Mouse (Mus musculus): ENCODE results near the gene Usp15. TPM values are rescaled to one million over a fixed set of nuclear protein-coding genes. Genes with fewer than 3 reads are reported as not detected.

Usp15 gene
- polyA plus RNA-seq, 1 experiment from 2014 or later: 70.8 TPM

DNA sequence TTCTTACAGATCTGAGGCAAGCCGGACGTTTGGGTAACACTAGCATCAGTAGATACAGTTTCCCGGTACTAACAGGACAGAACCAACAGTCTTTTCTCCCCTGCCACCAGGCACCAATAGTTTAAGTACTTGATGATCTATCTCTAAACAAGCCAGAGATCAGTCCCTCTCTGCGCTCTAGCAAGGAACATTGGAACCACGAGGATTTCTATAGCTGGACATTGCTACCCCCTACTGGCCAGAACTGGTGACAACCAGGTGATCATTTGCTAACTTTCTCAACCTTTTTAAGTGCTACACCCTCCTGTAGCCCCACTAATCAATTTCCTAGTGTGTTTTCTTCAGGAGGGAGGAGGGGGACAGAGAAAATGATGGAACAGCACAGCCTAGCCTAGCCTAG is 105.1 kb downstream of the Usp15 start:
- Histone ChIP-seq H3K36me3 (no peaks in the 10 kb centered on the region), H3K9me3 (replicated peaks) (no peaks in the 10 kb centered on the region), H3K9ac (no peak overlapping the region), H3K4me3 (no peak overlapping the region), H3K4me1 (no peaks in the 10 kb centered on the region), H3K4me2 (replicated peaks) (no peak overlapping the region), H3K27ac (no peak overlapping the region), H3K27me3 (no peaks in the 10 kb centered on the region)
- 30% methylated on average over 5 of the region's 5 CpGs for WGBS
- ATAC-seq (ENCODE audit: low FRiP score): peak; percentile 48; the same call in 1 of the 2 replicates

DNA sequence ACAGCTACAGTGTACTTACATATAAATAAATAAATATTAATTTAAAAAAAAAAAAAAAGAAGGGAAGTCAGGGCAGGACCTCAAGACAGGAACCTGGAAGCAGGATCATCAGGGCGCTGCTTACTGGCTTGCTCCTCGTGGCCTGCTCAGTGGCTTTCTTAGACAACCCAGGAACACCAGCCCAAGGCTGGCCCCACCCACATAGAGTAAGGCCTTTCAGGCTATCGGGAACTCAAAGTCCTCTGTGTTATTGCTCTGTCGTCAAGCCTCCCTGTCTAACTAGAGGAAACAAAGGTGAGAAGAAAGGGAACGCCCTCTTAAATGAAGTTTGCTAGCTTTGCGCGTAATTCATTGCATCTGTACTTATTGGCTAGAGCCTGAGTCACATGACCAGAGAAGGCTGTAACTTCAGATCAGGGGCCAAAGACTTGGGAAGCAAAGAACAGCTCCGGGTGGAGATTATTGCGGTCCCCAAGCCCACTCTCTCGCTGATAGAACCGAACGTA is 107.3 kb downstream of the Usp15 start:
- 80% methylated on average over 12 of the region's 12 CpGs for WGBS
- Histone ChIP-seq H3K4me2 (replicated peaks) (no peak overlapping the region), H3K4me1 (no peaks in the 10 kb centered on the region), H3K27ac (no peak overlapping the region), H3K4me3 (no peak overlapping the region), H3K27me3 (no peaks in the 10 kb centered on the region), H3K9ac (no peak overlapping the region), H3K9me3 (replicated peaks) (no peaks in the 10 kb centered on the region), H3K36me3 (no peaks in the 10 kb centered on the region)
- ATAC-seq (ENCODE audit: low FRiP score): no peak

- no peaks in the 10 kb centered on the region for H3K4me1 ChIP-seq
- no peaks in the 10 kb centered on the region for H3K27me3 ChIP-seq
- no peak overlapping the region for H3K9ac ChIP-seq
- no peak overlapping the region for H3K27ac ChIP-seq
- H3K4me3 ChIP-seq: no peak overlapping the region
- no peak for ATAC-seq (ENCODE audit: low FRiP score)
- 76% methylated on average over 2 of the region's 2 CpGs for WGBS
- no peaks in the 10 kb centered on the region for H3K36me3 ChIP-seq
- no peak overlapping the region for H3K4me2 ChIP-seq (replicated peaks)
- no peaks in the 10 kb centered on the region for H3K9me3 ChIP-seq (replicated peaks)
Observed at GRCm38 (mm10) chr10:123086847-123087246, 109.9 kb downstream of the Usp15 start.

GRCm38 (mm10) chr10:123084900-123085641 is 111.7 kb downstream of the Usp15 start:
- H3K27ac ChIP-seq: no peak overlapping the region
- 70% methylated on average over 10 of the region's 10 CpGs for WGBS
- H3K4me1 ChIP-seq: no peaks in the 10 kb centered on the region
- peaks cover 2% of the 10 kb centered on the region; the same call in 1 of the 2 replicates for H3K27me3 ChIP-seq
- H3K36me3 ChIP-seq: no peaks in the 10 kb centered on the region
- H3K9ac ChIP-seq: no peak overlapping the region
- no peaks in the 10 kb centered on the region for H3K9me3 ChIP-seq (replicated peaks)
- no peak overlapping the region for H3K4me3 ChIP-seq
- ATAC-seq (ENCODE audit: low FRiP score): no peak
- no peak overlapping the region for H3K4me2 ChIP-seq (replicated peaks)

- 76% methylated on average over 9 of the region's 9 CpGs for WGBS
- H3K27me3 ChIP-seq: peaks cover 5% of the 10 kb centered on the region; the same call in 1 of the 2 replicates
- no peak overlapping the region for H3K27ac ChIP-seq
- no peaks in the 10 kb centered on the region for H3K36me3 ChIP-seq
- H3K4me3 ChIP-seq: no peak overlapping the region
- ATAC-seq (ENCODE audit: low FRiP score): no peak
- H3K9ac ChIP-seq: no peak overlapping the region
- H3K4me2 ChIP-seq (replicated peaks): no peak overlapping the region
- H3K9me3 ChIP-seq (replicated peaks): no peaks in the 10 kb centered on the region
- no peaks in the 10 kb centered on the region for H3K4me1 ChIP-seq
Observed at GRCm38 (mm10) chr10:123084307-123084706, 112.5 kb downstream of the Usp15 start.

- no peaks in the 10 kb centered on the region for H3K9me3 ChIP-seq (replicated peaks)
- peaks cover 12% of the 10 kb centered on the region for H3K4me1 ChIP-seq
- H3K9ac ChIP-seq: peak within 1 kb of the TSS; percentile 95
- peaks cover 5% of the 10 kb centered on the region; the same call in 1 of the 2 replicates for H3K27me3 ChIP-seq
- peak within 1 kb of the TSS; percentile 96 for H3K4me3 ChIP-seq
- H3K27ac ChIP-seq: peak within 1 kb of the TSS; percentile 81
- H3K4me2 ChIP-seq (replicated peaks): peak within 1 kb of the TSS; percentile 81
- peak; percentile 99 for ATAC-seq (ENCODE audit: low FRiP score)
- H3K36me3 ChIP-seq: peaks cover 6% of the 10 kb centered on the region; the same call in 1 of the 2 replicates
- under 1% methylated on average over 58 of the region's 58 CpGs for WGBS
Observed at GRCm38 (mm10) chr10:123076245-123077023, 120.4 kb downstream of the Usp15 start, which contains the start of gene Mon2. TSS of gene Mon2 (minus strand) at chr10:123076505.

- H3K27me3 ChIP-seq: peaks cover 5% of the 10 kb centered on the region; the same call in 1 of the 2 replicates
- H3K36me3 ChIP-seq: peaks cover 7% of the 10 kb centered on the region; the same call in 1 of the 2 replicates
- peak overlapping the region; percentile 81 for H3K4me2 ChIP-seq (replicated peaks)
- no peaks in the 10 kb centered on the region for H3K9me3 ChIP-seq (replicated peaks)
- H3K4me3 ChIP-seq: peak overlapping the region; percentile 96
- under 1% methylated on average over 40 of the region's 48 CpGs for WGBS
- peaks cover 12% of the 10 kb centered on the region for H3K4me1 ChIP-seq
- peak overlapping the region; percentile 81 for H3K27ac ChIP-seq
- H3K9ac ChIP-seq: peak overlapping the region; percentile 95
- peak; percentile 73 for ATAC-seq (ENCODE audit: low FRiP score)
Observed at GRCm38 (mm10) chr10:123075751-123076242, 121.0 kb downstream of the Usp15 start.

- Histone ChIP-seq H3K9me3 (replicated peaks) (no peaks in the 10 kb centered on the region; the same call in 1 of the 2 replicates), H3K4me1 (peaks cover 11% of the 10 kb centered on the region), H3K27me3 (no peaks in the 10 kb centered on the region), H3K27ac (no peak overlapping the region), H3K4me2 (replicated peaks) (no peak overlapping the region), H3K4me3 (no peak overlapping the region), H3K36me3 (peaks cover 18% of the 10 kb centered on the region), H3K9ac (no peak overlapping the region)
- WGBS: 89% methylated on average over 2 of the region's 2 CpGs
- no peak for ATAC-seq (ENCODE audit: low FRiP score)
Observed at GRCm38 (mm10) chr10:123071997-123072396, 124.8 kb downstream of the Usp15 start.

DNA sequence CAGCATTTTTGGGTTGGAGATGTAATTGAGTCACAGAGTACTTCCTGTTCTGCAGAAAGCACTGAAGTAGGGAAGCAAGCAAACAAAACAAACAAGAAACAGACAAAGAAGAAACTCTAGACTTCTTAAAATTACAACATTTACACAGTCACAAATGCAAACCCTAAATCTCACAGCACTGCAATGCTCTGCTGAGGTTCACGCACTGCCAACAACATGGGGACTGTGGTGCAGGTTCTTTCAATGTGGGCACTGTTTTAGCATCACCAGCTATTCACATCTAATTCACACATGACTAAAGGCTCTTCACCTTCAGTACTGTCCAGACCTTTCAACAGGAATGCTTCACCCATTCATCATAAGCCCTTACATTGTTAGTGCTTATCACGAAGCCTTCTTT is 133.8 kb downstream of the Usp15 start:
- Histone ChIP-seq H3K27ac (no peak overlapping the region), H3K27me3 (no peaks in the 10 kb centered on the region), H3K4me1 (no peaks in the 10 kb centered on the region), H3K36me3 (0 out of 2 replicates have a peak, but pooled peaks cover 4% of the 10 kb centered on the region), H3K4me3 (no peak overlapping the region), H3K4me2 (replicated peaks) (no peak overlapping the region), H3K9ac (no peak overlapping the region), H3K9me3 (replicated peaks) (no peaks in the 10 kb centered on the region)
- no peak for ATAC-seq (ENCODE audit: low FRiP score)
- 96% methylated on average over 2 of the region's 2 CpGs for WGBS

GRCm38 (mm10) chr10:123060831-123061230 is 136.0 kb downstream of the Usp15 start:
- H3K27me3 ChIP-seq: no peaks in the 10 kb centered on the region
- no peak overlapping the region for H3K27ac ChIP-seq
- H3K9ac ChIP-seq: no peak overlapping the region
- ATAC-seq (ENCODE audit: low FRiP score): no peak
- no peak overlapping the region for H3K4me2 ChIP-seq (replicated peaks)
- H3K4me1 ChIP-seq: no peaks in the 10 kb centered on the region
- WGBS: 93% methylated on average over 6 of the region's 6 CpGs
- no peaks in the 10 kb centered on the region for H3K9me3 ChIP-seq (replicated peaks)
- 0 out of 2 replicates have a peak, but pooled peaks cover 4% of the 10 kb centered on the region for H3K36me3 ChIP-seq
- no peak overlapping the region for H3K4me3 ChIP-seq

DNA sequence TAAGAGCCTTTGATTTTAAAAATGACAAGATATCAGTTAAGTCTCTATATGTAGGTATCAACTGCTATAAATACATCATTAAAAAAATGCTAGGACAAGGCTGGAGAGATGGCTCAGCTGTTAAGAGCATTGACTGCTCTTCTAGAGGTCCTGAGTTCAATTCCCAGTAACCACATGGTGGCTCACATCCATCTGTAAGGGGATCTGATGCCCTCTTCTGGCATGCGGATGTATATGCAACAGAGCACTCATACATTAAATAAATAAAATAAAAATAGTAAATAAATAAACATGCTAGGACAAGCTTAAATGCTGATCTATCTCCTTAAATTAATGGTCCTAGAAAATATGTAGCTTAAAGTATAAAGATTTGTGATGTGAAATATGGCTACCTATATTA is 139.7 kb downstream of the Usp15 start:
- Histone ChIP-seq H3K4me3 (no peak overlapping the region), H3K9me3 (replicated peaks) (no peaks in the 10 kb centered on the region), H3K4me1 (no peaks in the 10 kb centered on the region), H3K27me3 (no peaks in the 10 kb centered on the region), H3K9ac (no peak overlapping the region), H3K27ac (no peak overlapping the region), H3K4me2 (replicated peaks) (no peak overlapping the region), H3K36me3 (0 out of 2 replicates have a peak, but pooled peaks cover 4% of the 10 kb centered on the region)
- WGBS: 91% methylated on average over 1 of the region's 1 CpGs
- ATAC-seq (ENCODE audit: low FRiP score): no peak

GRCm38 (mm10) chr10:123056463-123056862 is 140.3 kb downstream of the Usp15 start:
- Histone ChIP-seq H3K9ac (no peak overlapping the region), H3K4me1 (no peaks in the 10 kb centered on the region), H3K4me3 (no peak overlapping the region), H3K27me3 (no peaks in the 10 kb centered on the region), H3K4me2 (replicated peaks) (no peak overlapping the region), H3K27ac (no peak overlapping the region), H3K9me3 (replicated peaks) (no peaks in the 10 kb centered on the region), H3K36me3 (0 out of 2 replicates have a peak, but pooled peaks cover 4% of the 10 kb centered on the region)
- WGBS: 81% methylated on average over 10 of the region's 10 CpGs
- ATAC-seq (ENCODE audit: low FRiP score): peak; percentile 50; the same call in 1 of the 2 replicates
